Comparison of ENCODE assay signal across 12 mouse cellular contexts in genomic region chr3:137833698-137834097, GRCm38 (mm10).
"Had no signal": no experiment of that assay in that cellular context is flagged by ENCODE, and none has a peak within 500 bp of the region (broad histone marks: within the 10 kb centered on the region; RNA-seq: fewer than 3 reads in every experiment).

No protein-coding gene starts in this region.

- H3K27ac ChIP-seq: limb, embryonic 15.5 days; liver, embryonic 12.5 days; lung, embryonic 15.5 days; macrophage; midbrain, embryonic 15.5 days had no signal

- H3K4me3 ChIP-seq: limb, embryonic 15.5 days; liver, embryonic 12.5 days; lung, embryonic 15.5 days; megakaryocyte, embryonic 14.5 days; midbrain, embryonic 15.5 days had no signal

- H3K36me3 ChIP-seq: limb, embryonic 15.5 days; liver, embryonic 12.5 days; lung, embryonic 15.5 days; midbrain, embryonic 15.5 days had no signal

- H3K4me1 ChIP-seq: limb, embryonic 15.5 days; lung, embryonic 15.5 days; megakaryocyte, embryonic 14.5 days; midbrain, embryonic 15.5 days had no signal

- H3K27me3 ChIP-seq: limb, embryonic 15.5 days; liver, embryonic 12.5 days; lung, embryonic 15.5 days; midbrain, embryonic 15.5 days had no signal

- ATAC-seq: liver, embryonic 12.5 days; midbrain, embryonic 15.5 days had no signal

- DNase-seq: kidney, adult 8-10 months; kidney, postnatal 36 days; lung, postnatal 14 days; right cerebral cortex, postnatal 25 days; thymus, adult 18-20 months; thymus, postnatal 14 days had no signal
